Mouse (Mus musculus) lung, postnatal 0 days (tissue): Measurements from ENCODE around the gene Gm10073.

Source experiments
- CTCF ChIP-seq: IDR thresholded peaks from 2 replicates; pipeline ENCODE4 v1.5.1; 2016; ENCODE audit warnings: antibody characterized with exemption, mild to moderate bottlenecking
- EP300 ChIP-seq: IDR thresholded peaks from 2 replicates; pipeline ENCODE4 v1.6.1; 2016; ENCODE audit warnings: antibody characterized with exemption, mild to moderate bottlenecking, control low read depth

DNA sequence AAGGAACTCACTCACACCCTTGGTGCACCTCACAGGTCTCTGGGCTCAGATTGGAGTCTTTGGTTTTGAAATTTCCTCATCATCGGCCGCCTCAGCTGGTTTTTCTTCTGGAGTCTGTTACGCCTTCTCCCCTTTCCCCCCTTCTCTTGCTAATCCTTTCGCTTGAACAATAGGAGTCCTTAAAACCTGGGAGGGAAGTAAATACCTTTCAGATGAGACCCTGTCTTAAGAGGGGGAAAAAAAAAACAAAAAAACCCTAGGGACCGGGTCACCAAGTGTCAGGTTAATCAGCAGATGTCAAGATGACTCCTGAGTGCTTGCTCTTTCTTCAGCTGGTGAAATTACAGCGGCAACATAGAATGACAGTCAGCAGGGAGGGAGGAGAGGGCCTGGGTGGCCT is 43.9 kb upstream of the Gm10073 start:
- TF ChIP-seq CTCF (no peak), EP300 (0 out of 2 replicates have a peak, but pooled peaks have one; percentile 24)
